Mouse (Mus musculus): ENCODE data around the gene Dixdc1. TPM values are rescaled to one million over a fixed set of nuclear protein-coding genes. Genes with fewer than 3 reads are reported as not detected.
A peak's percentile ranks its signal among the peaks of the same experiment; 100 is the strongest.

Dixdc1 gene
- polyA plus RNA-seq, 1 experiment from 2014 or later, result 18.6 TPM

DNA sequence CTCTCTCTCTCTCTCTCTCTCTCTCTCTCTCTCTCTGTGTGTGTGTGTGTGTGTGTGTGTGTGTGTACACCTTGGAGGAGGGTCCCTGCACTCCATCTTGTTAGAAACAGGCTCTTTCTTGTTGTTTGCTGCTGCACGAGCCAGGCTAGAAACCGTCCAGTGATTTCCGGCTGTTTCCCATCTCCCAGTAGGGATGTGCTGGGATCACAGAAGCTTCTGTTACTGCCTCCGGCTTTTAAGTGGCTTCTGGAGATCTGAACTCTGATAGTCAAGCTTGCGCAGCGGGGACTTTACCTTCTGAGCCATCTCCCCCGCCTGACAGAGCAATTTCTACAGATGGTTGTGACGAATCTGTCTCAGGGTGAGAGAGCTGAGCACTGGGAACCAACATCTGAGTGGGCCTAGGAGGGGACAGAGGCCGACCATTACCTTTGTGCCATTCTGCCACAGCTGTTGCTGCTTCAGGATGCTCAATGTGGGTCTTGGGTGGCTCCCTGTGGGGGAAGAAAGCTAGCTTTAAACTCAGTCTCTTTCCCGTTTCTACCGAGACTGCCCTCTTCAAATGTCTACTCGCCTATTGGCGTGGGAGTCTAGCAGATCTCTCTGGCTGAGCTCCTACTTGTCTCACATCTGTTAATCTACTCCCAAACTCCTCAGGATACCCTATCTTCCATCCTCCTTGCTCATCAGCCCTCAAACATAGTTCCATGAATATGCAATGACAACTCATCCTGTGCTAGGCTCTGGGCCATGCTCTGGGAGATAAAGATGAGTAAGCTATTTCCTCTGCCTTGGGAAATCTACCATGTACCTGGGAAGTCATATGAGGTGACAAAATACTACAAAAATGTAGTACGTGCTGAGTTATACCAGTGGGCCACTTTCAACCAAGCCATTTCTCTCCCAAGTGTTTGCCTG is 1.8 kb upstream of the Dixdc1 start:
- WGBS, result 90% methylated on average over 14 of the region's 14 CpGs
- H3K4me3 ChIP-seq (replicated peaks), result no peak overlapping the region
- ATAC-seq (ENCODE audit: low FRiP score), result no peak

GRCm38 (mm10) chr9:50734989-50735388 is 4.3 kb downstream of the Dixdc1 start:
- Histone ChIP-seq H3K4me3 (replicated peaks) (no peak overlapping the region; the same call in 1 of the 2 replicates), H3K36me3 (replicated peaks) (no peaks in the 10 kb centered on the region), H3K27ac (no peak overlapping the region), H3K4me2 (no peak overlapping the region), H3K27me3 (no peaks in the 10 kb centered on the region), H3K4me1 (peaks cover 29% of the 10 kb centered on the region), H3K9me3 (no peaks in the 10 kb centered on the region), H3K9ac (no peak overlapping the region)
- WGBS, result 8% methylated on average over 9 of the region's 9 CpGs
- no peak for ATAC-seq (ENCODE audit: low FRiP score)

More for the DNA sequence above, 1.8 kb upstream of the Dixdc1 start:
- Histone ChIP-seq H3K9me3 (no peaks in the 10 kb centered on the region), H3K36me3 (replicated peaks) (no peaks in the 10 kb centered on the region), H3K4me1 (peaks cover 14% of the 10 kb centered on the region), H3K9ac (no peak overlapping the region), H3K27me3 (peaks cover 7% of the 10 kb centered on the region; the same call in 1 of the 2 replicates), H3K4me2 (no peak overlapping the region), H3K27ac (no peak overlapping the region)

- H3K27me3 ChIP-seq, result peaks cover 5% of the 10 kb centered on the region; the same call in 1 of the 2 replicates
- H3K9me3 ChIP-seq, result no peaks in the 10 kb centered on the region
- H3K4me2 ChIP-seq, result no peak overlapping the region
- H3K36me3 ChIP-seq (replicated peaks), result no peaks in the 10 kb centered on the region
- peaks cover 24% of the 10 kb centered on the region for H3K4me1 ChIP-seq
- no peak for ATAC-seq (ENCODE audit: low FRiP score)
- no peak overlapping the region for H3K9ac ChIP-seq
- H3K4me3 ChIP-seq (replicated peaks), result no peak overlapping the region
- H3K27ac ChIP-seq, result 0 out of 2 replicates have a peak overlapping the region, but pooled peaks have one; percentile 42
- WGBS, result 11% methylated on average over 4 of the region's 4 CpGs
These were observed 6.8 kb downstream of the Dixdc1 start for GRCm38 (mm10) chr9:50732560-50732959.

- WGBS, result 65% methylated on average over 4 of the region's 4 CpGs
- Histone ChIP-seq H3K27me3 (peaks cover 5% of the 10 kb centered on the region; the same call in 1 of the 2 replicates), H3K4me2 (no peak overlapping the region), H3K9ac (no peak overlapping the region), H3K9me3 (no peaks in the 10 kb centered on the region), H3K4me1 (peaks cover 46% of the 10 kb centered on the region), H3K4me3 (replicated peaks) (no peak overlapping the region), H3K27ac (no peak overlapping the region), H3K36me3 (replicated peaks) (no peaks in the 10 kb centered on the region)
- ATAC-seq (ENCODE audit: low FRiP score), result no peak
These were observed 9.7 kb downstream of the Dixdc1 start for GRCm38 (mm10) chr9:50729600-50729999.

- Histone ChIP-seq H3K36me3 (replicated peaks) (no peaks in the 10 kb centered on the region), H3K9ac (peak overlapping the region; percentile 63), H3K27ac (peak overlapping the region; percentile 71), H3K4me3 (replicated peaks) (peak overlapping the region; percentile 62), H3K27me3 (peaks cover 5% of the 10 kb centered on the region; the same call in 1 of the 2 replicates), H3K4me2 (peak overlapping the region; percentile 81), H3K9me3 (no peaks in the 10 kb centered on the region), H3K4me1 (peaks cover 52% of the 10 kb centered on the region)
- ATAC-seq (ENCODE audit: low FRiP score), result peak; percentile 93
- under 1% methylated on average over 40 of the region's 45 CpGs for WGBS
These were observed 11.2 kb downstream of the Dixdc1 start for GRCm38 (mm10) chr9:50727925-50728651.

GRCm38 (mm10) chr9:50727171-50727924 is 12.0 kb downstream of the Dixdc1 start:
- H3K27ac ChIP-seq, result peak overlapping the region; percentile 71
- peak overlapping the region; percentile 81 for H3K4me2 ChIP-seq
- H3K4me1 ChIP-seq, result peaks cover 52% of the 10 kb centered on the region
- peak overlapping the region; percentile 63 for H3K9ac ChIP-seq
- peaks cover 5% of the 10 kb centered on the region; the same call in 1 of the 2 replicates for H3K27me3 ChIP-seq
- peak; percentile 5 for ATAC-seq (ENCODE audit: low FRiP score)
- 2% methylated on average over 30 of the region's 30 CpGs for WGBS
- no peaks in the 10 kb centered on the region for H3K9me3 ChIP-seq
- H3K36me3 ChIP-seq (replicated peaks), result no peaks in the 10 kb centered on the region
- peak overlapping the region; percentile 62 for H3K4me3 ChIP-seq (replicated peaks)

GRCm38 (mm10) chr9:50725921-50726590 is 13.3 kb downstream of the Dixdc1 start:
- H3K27me3 ChIP-seq, result peaks cover 5% of the 10 kb centered on the region; the same call in 1 of the 2 replicates
- peak overlapping the region; percentile 61 for H3K27ac ChIP-seq
- H3K9me3 ChIP-seq, result no peaks in the 10 kb centered on the region
- peak overlapping the region; percentile 81 for H3K4me2 ChIP-seq
- H3K4me1 ChIP-seq, result peaks cover 56% of the 10 kb centered on the region
- no peaks in the 10 kb centered on the region for H3K36me3 ChIP-seq (replicated peaks)
- 30% methylated on average over 8 of the region's 8 CpGs for WGBS
- H3K4me3 ChIP-seq (replicated peaks), result peak overlapping the region; percentile 4; the same call in 1 of the 2 replicates
- no peak overlapping the region for H3K9ac ChIP-seq
- ATAC-seq (ENCODE audit: low FRiP score), result no peak

DNA sequence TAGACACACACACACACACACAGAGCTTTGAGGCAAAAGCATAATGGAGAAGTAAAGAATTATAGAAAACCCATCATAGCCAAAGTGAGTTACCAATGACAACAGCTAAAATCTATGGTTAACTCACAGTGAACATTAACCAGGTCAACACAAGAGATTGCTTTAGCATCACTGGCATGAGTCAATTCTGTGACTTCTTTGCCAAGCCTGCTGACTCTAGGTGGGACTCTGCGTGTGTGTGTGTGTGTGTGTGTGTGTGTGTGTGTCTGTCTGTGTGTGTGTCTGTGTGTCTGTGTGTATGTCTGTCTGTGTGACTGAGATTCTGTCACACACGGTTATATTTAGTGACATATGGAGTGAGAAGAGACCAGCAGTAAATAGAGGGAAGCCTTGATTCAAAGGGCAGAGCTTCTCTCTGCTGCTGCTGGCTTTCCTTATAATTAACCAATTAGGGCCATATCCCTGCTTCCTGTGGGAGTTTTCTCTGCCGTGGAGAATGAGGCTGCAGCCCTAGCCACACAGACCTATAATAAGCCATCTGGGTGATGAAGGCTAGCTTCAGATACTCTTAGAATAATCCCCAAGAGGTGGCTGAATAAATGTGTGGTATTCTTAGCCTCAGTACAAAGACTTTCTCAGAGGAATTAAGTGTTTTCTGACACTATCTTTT is 14.5 kb downstream of the Dixdc1 start:
- peak overlapping the region; percentile 61 for H3K27ac ChIP-seq
- WGBS, result 36% methylated on average over 3 of the region's 3 CpGs

GRCm38 (mm10) chr9:50724147-50724546 is 15.2 kb downstream of the Dixdc1 start:
- Histone ChIP-seq H3K9me3 (no peaks in the 10 kb centered on the region), H3K4me2 (0 out of 2 replicates have a peak overlapping the region, but pooled peaks have one; percentile 13), H3K27ac (peak overlapping the region; percentile 61; the same call in 1 of the 2 replicates), H3K36me3 (replicated peaks) (no peaks in the 10 kb centered on the region), H3K4me3 (replicated peaks) (no peak overlapping the region), H3K4me1 (peaks cover 58% of the 10 kb centered on the region), H3K27me3 (no peaks in the 10 kb centered on the region; the same call in 1 of the 2 replicates), H3K9ac (no peak overlapping the region)
- no peak for ATAC-seq (ENCODE audit: low FRiP score)
- WGBS, result 93% methylated on average over 2 of the region's 2 CpGs

More for the DNA sequence above, 14.5 kb downstream of the Dixdc1 start:
- no peak; the same call in 1 of the 2 replicates for ATAC-seq (ENCODE audit: low FRiP score)
- Histone ChIP-seq H3K4me2 (peak overlapping the region; percentile 13; the same call in 1 of the 2 replicates), H3K36me3 (replicated peaks) (no peaks in the 10 kb centered on the region), H3K4me3 (replicated peaks) (no peak overlapping the region), H3K4me1 (peaks cover 58% of the 10 kb centered on the region), H3K9me3 (no peaks in the 10 kb centered on the region), H3K27me3 (peaks cover 4% of the 10 kb centered on the region; the same call in 1 of the 2 replicates), H3K9ac (no peak overlapping the region)

GRCm38 (mm10) chr9:50723406-50723805 is 15.9 kb downstream of the Dixdc1 start:
- no peaks in the 10 kb centered on the region for H3K9me3 ChIP-seq
- peaks cover 56% of the 10 kb centered on the region for H3K4me1 ChIP-seq
- no peak for ATAC-seq (ENCODE audit: low FRiP score)
- peak overlapping the region; percentile 46; the same call in 1 of the 2 replicates for H3K27ac ChIP-seq
- 70% methylated on average over 7 of the region's 7 CpGs for WGBS
- no peak overlapping the region for H3K4me3 ChIP-seq (replicated peaks)
- no peak overlapping the region for H3K9ac ChIP-seq
- peak overlapping the region; percentile 8; the same call in 1 of the 2 replicates for H3K4me2 ChIP-seq
- H3K36me3 ChIP-seq (replicated peaks), result no peaks in the 10 kb centered on the region
- H3K27me3 ChIP-seq, result no peaks in the 10 kb centered on the region
